Mouse (Mus musculus) heart, postnatal 25 days (tissue): ENCODE measurements around the gene Tmem255b. TPM values are rescaled to one million over a fixed set of nuclear protein-coding genes. Genes with fewer than 3 reads are reported as not detected.

Source experiments
- DNase-seq: peaks from one replicate; pipeline ENCODE4 v3.0.0; 2022; ENCODE audit warnings: low spot score
- intact Hi-C: fragments of 180-260 bp; cut with DNase I; formaldehyde crosslinking; loops from one replicate; pipeline ENCODE4 v1.15.1; 2025
- total RNA-seq, 2 experiments: library from RNA; stranded (reverse); gene quantifications; 2 replicates each; pipeline ENCODE4 v1.2.3; 2021

Tmem255b gene
- 1 to 10 TPM; 7.3 to 9.3 TPM for total RNA-seq

- DNase-seq: no peak
- intact Hi-C loops: no loop called here
These were observed at the start of gene Tmem255b for GRCm38 (mm10) chr8:13434889-13435288. TSS of gene Tmem255b (plus strand) at chr8:13435189.

- intact Hi-C loops: no loop called here
- no peak for DNase-seq
These were observed 48.6 kb upstream of the Tmem255b start for GRCm38 (mm10) chr8:13386366-13386765.

DNA sequence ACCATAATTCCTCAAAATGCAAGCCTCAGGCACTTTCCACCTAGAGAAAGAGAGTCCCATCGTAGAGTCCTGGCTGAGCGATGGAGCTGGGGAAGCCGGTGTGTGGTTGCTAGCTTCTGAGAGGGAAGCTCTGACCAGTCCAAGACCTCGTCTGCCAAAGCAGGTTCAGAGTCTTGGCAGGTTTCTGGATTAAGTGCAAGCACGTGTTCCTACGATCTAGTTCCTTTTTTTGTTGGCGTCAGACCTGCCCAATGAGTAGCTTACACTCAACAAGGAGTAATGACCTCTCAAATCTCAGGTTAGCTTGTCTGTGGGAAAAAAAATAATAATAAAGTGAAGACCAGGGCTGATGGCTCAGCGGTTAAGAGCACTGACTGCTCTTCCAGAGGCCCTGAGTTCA is 47.3 kb upstream of the Tmem255b start:
- no peak for DNase-seq
- intact Hi-C loops: no loop called here

DNA sequence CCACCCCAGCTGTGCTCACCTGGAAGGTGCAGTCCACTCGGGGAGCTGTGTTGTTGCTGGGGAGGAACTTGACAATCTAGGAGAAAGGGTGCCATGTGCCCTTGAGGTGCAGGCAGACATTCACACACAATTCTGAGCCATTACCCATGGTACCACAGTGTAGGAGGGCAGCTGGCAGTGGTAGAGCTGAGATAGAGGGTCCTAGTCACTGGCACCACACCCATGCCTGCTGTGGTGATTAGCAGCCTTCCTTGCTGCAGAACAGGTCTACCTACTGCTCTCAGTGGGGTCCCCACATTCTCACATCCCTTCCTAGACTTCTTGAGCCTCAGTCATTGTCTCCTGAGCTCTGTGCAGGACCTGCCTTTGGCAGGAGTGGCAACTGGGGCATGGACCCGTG is 46.2 kb upstream of the Tmem255b start:
- intact Hi-C loops: no loop called here
- DNase-seq: no peak

GRCm38 (mm10) chr8:13393869-13394268 is 41.1 kb upstream of the Tmem255b start:
- no peak for DNase-seq
- intact Hi-C loops: no loop called here

DNA sequence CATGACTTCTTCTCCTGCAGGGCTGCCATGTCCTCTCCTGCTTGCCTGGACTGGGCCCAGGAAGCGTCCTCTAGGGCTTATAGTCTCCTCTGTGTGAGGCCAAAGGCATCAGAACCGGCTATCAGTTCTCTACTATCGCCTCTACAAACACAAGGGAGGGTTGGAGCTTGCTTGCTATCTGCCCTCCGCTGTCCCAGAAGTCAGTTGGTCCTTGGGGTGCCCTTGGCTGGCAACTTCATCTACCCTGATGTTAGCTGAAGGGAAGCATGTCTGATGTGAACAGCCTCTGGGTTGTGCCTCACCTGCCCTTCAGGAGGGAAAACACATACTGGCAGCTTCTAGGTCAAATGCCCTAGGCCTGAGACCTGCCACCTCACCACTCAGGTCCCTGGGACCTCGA is 38.3 kb upstream of the Tmem255b start, which contains the start of gene Atp4b:
Atp4b (minus strand) TSS at position 101 of the 400 bp plus-strand sequence.
- DNase-seq: no peak
- intact Hi-C loops: no loop called here

- no peak for DNase-seq
- intact Hi-C loops: no loop called here
These were observed 31.5 kb upstream of the Tmem255b start for GRCm38 (mm10) chr8:13403517-13403916.

DNA sequence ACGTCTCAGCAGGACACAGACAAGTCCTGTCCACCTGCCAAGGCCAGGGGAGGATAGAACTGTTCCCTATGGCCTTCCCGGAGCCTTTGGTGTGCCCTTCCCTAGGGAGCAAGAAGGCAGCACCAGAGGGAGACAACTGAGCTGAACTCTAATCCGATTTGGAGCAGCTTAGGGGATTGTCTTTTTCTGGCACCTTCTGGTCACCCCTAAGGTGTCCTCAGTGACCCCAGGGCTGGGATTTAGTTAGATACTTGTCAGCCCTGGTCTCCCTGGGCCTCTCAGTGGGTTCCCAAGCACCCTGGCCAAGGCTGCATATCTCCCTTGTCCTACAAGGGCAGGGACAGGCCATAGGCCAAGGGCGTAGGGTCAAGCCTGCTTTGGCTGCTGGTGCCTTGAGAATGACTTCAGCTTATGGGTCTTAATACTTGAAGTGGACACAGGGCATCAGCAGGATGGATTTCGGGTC is 30.3 kb upstream of the Tmem255b start, which contains the start of gene Grk1:
Grk1 (plus strand) TSS at position 416 of the 466 bp plus-strand sequence.
- intact Hi-C loops: no loop called here
- no peak for DNase-seq

DNA sequence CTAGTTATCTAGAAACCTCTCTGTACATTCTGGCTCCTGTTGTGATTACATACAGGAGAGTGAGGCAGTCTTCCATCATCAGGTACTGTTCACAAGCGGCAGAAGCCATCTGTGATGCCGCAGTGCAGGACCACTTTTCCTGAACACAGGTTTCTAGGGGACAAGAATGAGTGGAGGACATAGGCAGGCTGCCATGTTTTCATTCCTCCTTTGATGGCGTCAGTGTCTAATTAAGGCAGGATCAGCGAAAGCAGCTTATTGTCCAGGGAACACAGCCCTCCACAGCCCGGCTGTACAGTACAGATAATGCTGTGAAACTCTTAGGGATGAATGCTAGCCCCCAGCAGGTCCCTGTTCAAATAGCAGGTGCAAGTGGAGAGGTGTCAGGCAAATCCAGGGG is 29.0 kb upstream of the Tmem255b start:
- no peak for DNase-seq
- intact Hi-C loops: no loop called here

DNA sequence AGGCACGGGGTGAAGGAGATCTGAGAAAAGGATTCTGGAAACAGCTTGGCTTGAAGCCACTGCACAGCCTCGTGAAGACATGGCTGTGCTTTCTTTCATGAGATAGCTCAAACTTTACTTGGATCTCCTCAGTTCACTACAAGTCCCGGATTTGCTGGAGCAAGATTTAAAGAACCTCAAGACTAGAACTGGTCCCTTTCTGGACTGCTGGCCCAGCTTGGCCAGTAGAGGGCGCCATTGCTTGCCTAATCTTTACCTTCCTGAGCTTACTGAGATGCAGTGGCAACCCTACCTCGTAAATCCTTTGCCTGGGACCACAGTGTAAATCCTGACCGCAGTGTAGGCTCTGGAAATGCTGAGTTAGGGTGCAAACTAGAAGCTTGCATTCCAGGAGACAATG is 23.4 kb upstream of the Tmem255b start:
- intact Hi-C loops: loop anchor here (1.0 to 5.0 kb wide), 2 partner anchors 51 to 316 kb away; no protein-coding TSS in a partner anchor

DNA sequence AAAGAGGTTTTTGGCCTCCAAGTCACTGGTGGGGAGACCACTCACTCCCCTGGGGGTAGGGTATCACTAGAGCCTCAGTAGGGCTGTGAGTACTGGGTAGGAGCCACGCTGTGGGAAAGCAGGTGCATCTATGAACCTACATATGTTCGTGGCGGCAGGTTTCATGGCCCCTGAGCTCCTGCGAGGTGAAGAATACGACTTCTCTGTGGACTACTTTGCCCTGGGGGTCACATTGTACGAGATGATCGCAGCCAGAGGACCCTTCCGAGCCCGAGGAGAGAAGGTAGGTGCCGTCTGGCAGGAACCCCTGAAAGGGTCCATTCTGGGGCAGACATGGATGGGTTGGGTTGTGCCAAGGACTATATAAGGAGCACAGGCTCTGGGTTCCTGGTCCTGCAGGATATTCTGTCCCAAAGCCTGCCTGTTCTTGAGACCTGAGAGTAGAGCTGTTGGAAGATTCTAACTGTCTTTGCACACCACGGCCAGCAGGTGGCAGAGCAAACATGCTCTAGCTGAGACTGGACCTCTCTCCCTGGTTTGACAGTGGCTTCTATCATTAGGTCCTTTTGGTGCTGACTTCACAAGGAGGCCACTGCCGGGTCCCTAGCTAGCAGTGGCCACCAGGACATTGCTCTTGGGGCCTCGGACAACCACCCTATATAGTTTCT is 22.0 kb upstream of the Tmem255b start:
- no peak for DNase-seq
- intact Hi-C loops: loop anchor here (2.0 to 5.0 kb wide), 3 partner anchors 136 to 340 kb away; no protein-coding TSS in a partner anchor

More for the DNA sequence above, 23.4 kb upstream of the Tmem255b start:
- DNase-seq: no peak

- no peak for DNase-seq
- intact Hi-C loops: loop anchor here (2.0 to 5.0 kb wide), 3 partner anchors 135 to 339 kb away; no protein-coding TSS in a partner anchor
These were observed 21.1 kb upstream of the Tmem255b start for GRCm38 (mm10) chr8:13413823-13414390.

- DNase-seq: peak; percentile 31
- intact Hi-C loops: no loop called here
These were observed 19.1 kb upstream of the Tmem255b start for GRCm38 (mm10) chr8:13415879-13416278.

DNA sequence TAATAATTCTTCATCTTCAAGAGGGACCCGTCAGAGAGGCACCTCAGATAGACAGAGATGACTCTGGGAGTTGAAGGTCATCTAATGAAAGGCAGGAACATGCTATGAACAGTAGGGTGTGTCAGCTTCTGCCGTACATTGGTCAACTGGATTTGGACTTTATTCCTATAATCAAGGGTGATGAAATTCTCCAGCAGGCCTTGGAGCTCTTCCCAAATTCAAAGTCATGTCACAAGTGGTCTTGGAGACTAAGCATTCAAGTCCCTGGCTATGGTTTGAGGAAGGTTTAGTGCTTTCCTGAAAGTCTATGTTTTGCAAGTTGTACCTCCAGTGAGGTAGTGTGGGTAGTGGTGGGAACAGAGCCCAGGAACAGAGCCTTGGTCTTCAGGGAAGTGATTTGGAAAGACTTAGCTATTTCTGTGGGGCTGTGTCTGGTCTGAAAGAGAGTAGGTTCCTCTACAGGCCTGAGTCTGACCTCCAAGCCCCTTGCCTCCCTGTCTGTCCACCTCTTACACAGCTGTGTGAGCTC is 15.8 kb upstream of the Tmem255b start:
- intact Hi-C loops: no loop called here
- no peak for DNase-seq

- intact Hi-C loops: no loop called here
- DNase-seq: no peak
These were observed 14.0 kb upstream of the Tmem255b start for GRCm38 (mm10) chr8:13420970-13421369.

GRCm38 (mm10) chr8:13427351-13427750 is 7.6 kb upstream of the Tmem255b start:
- intact Hi-C loops: no loop called here
- DNase-seq: no peak

DNA sequence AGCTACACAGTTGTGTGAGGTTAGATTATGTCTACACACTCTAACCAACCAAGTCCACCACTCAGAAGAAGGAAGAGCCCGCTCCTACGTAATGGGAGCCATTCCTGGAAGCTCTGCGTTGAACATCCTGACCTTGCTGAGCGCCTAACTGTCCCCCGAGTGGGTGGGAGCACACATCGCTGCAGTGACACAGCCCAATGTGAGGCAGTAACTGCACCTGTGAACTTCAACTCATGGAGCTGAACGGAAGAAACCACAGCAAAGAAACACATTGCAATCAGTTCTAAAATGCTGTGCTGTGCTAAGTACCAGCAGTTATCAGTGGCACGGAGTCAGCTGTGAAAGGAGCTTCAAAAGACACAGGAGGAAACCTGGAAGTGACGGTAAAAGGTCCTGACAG is 6.8 kb upstream of the Tmem255b start:
- intact Hi-C loops: no loop called here
- no peak for DNase-seq

DNA sequence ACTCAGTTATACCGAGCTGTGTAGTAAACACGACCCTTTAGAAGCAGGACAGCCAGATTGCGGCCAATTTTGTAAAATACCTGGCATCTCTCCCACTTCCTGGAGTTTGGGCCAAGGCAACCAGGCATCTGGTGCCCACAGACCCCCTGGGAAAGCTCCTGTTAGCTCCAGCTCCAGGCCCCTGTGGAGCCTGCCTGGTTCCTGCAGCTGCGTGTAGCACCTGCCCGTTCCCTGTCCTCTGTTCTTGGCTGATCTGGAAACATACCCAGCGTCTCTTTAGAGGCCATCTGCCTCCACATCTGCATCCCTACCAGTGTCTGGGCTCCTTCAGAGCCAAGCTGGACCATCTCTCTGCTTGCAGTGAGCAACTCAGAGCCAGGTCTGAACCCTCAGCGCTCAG is 4.6 kb upstream of the Tmem255b start:
- intact Hi-C loops: no loop called here
- DNase-seq: no peak

DNA sequence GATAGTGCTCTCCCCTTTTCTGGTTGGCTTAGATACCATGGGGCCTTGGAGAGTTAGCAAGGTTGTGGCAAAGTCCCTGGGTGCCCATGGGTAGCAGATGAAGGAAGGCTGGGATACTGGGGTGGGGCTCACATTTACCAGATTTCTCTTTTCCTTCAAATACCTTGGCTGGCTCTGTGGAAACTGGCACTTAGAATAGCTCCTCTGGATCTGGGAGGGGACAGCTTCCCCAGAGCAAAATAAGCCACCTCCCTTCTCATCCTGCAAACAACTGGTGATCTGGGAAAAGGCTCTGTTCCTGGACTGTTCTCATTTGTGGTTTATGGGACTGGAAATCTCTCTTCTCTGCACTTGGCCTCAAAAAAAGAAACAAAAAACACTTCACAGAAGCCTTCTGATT is 4.1 kb upstream of the Tmem255b start:
- intact Hi-C loops: no loop called here
- no peak for DNase-seq

- intact Hi-C loops: no loop called here
These were observed 1.9 kb upstream of the Tmem255b start for GRCm38 (mm10) chr8:13433130-13433529.

DNA sequence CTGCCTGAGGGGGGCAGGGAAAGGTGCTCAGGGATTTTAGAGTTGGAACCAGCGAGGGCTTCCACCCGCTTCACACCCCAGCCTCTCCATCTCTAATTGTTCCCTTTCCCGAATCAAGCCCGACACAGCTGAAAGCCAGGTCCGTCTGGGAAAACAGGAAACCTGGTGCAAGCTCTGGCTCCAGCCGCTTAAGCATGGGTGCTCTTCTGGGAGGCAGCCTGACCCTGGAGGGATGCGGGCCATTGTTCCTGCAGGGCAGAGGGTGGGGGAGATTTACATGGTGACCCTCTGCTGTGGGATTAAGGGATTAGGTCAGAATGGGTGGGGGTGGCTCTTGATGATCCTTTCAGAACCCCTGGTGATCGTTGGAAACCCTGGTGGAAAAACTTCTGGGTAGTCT is 1.1 kb downstream of the Tmem255b start:
- intact Hi-C loops: no loop called here
- DNase-seq: no peak

More at GRCm38 (mm10) chr8:13433130-13433529, 1.9 kb upstream of the Tmem255b start:
- DNase-seq: no peak
